Mouse (Mus musculus): Measurements from ENCODE around the gene Pax5. TPM values are rescaled to one million over a fixed set of nuclear protein-coding genes. Genes with fewer than 3 reads are reported as not detected.

Pax5 gene
- polyA plus RNA-seq, 1 experiment from 2014 or later: not detected

GRCm38 (mm10) chr4:44488219-44488618 is 222.1 kb downstream of the Pax5 start:
- no peaks in the 10 kb centered on the region for H3K27me3 ChIP-seq (ENCODE audit: insufficient read depth, low read length)
- no peak overlapping the region for H3K4me2 ChIP-seq (ENCODE audit: low read length)
- no peaks in the 10 kb centered on the region for H3K36me3 ChIP-seq (ENCODE audit: insufficient read depth, low read length)
- H3K4me3 ChIP-seq (replicated peaks; ENCODE audit: low read depth, low read length): no peak overlapping the region
- no peaks in the 10 kb centered on the region for H3K9me3 ChIP-seq (replicated peaks; ENCODE audit: low read length)
- TF ChIP-seq CTCF (IDR thresholded peaks at IDR 0.05; ENCODE audit: low read depth): no peak
- H3K9ac ChIP-seq (ENCODE audit: low read depth, low read length): no peak overlapping the region
- no peak overlapping the region for H3K27ac ChIP-seq
- H3K4me1 ChIP-seq (replicated peaks; ENCODE audit: insufficient read depth, low read length): no peaks in the 10 kb centered on the region; the same call in 1 of the 2 replicates
- ATAC-seq (replicated peaks; ENCODE audit: low FRiP score, low read depth) (no peak), DNase-seq (ENCODE audit: low spot score) (no peak)
- 34% methylated on average over 8 of the region's 8 CpGs for WGBS

- no peak overlapping the region for H3K9ac ChIP-seq (ENCODE audit: low read depth, low read length)
- H3K9me3 ChIP-seq (replicated peaks; ENCODE audit: low read length): no peaks in the 10 kb centered on the region
- no peaks in the 10 kb centered on the region for H3K36me3 ChIP-seq (ENCODE audit: insufficient read depth, low read length)
- WGBS: 84% methylated on average over 9 of the region's 9 CpGs
- TF ChIP-seq CTCF (IDR thresholded peaks at IDR 0.05; ENCODE audit: low read depth): no peak
- no peaks in the 10 kb centered on the region for H3K27me3 ChIP-seq (ENCODE audit: insufficient read depth, low read length)
- no peak overlapping the region for H3K4me3 ChIP-seq (replicated peaks; ENCODE audit: low read depth, low read length)
- no peaks in the 10 kb centered on the region for H3K4me1 ChIP-seq (replicated peaks; ENCODE audit: insufficient read depth, low read length)
- ATAC-seq (replicated peaks; ENCODE audit: low FRiP score, low read depth): no peak
- no peak overlapping the region for H3K4me2 ChIP-seq (ENCODE audit: low read length)
- no peak for DNase-seq (ENCODE audit: low spot score)
- no peak overlapping the region for H3K27ac ChIP-seq
These were observed 227.4 kb downstream of the Pax5 start for GRCm38 (mm10) chr4:44482851-44483250.

- ATAC-seq (replicated peaks; ENCODE audit: low FRiP score, low read depth): no peak
- peak; percentile 38; the same call in 1 of the 2 replicates for TF ChIP-seq CTCF (IDR thresholded peaks at IDR 0.05; ENCODE audit: low read depth)
- Histone ChIP-seq H3K36me3 (ENCODE audit: insufficient read depth, low read length) (no peaks in the 10 kb centered on the region), H3K9me3 (replicated peaks; ENCODE audit: low read length) (no peaks in the 10 kb centered on the region), H3K9ac (ENCODE audit: low read depth, low read length) (no peak overlapping the region), H3K27ac (no peak overlapping the region), H3K4me3 (replicated peaks; ENCODE audit: low read depth, low read length) (no peak overlapping the region), H3K27me3 (ENCODE audit: insufficient read depth, low read length) (no peaks in the 10 kb centered on the region), H3K4me1 (replicated peaks; ENCODE audit: insufficient read depth, low read length) (no peaks in the 10 kb centered on the region), H3K4me2 (ENCODE audit: low read length) (no peak overlapping the region)
- DNase-seq (ENCODE audit: low spot score): no peak
- 96% methylated on average over 1 of the region's 1 CpGs for WGBS
These were observed 230.5 kb downstream of the Pax5 start for GRCm38 (mm10) chr4:44479755-44480154.

Small RNA genes lying within 50 kb of the gene (microRNA-seq; reads per million reads assigned to microRNA genes)
- not detected for gene Mir5120

Other genes starting within 250 kb of the Pax5 start
- 37.5 and 40.1 TPM in 2 replicates for gene Zcchc7, start 45.4 kb upstream of the Pax5 start, polyA plus RNA-seq (2015; fragmentation: Nextera tagmentation; extraction: Ambion mirVana)

Measured in kidney, postnatal 0 days (tissue).